Mouse (Mus musculus) olfactory bulb, adult 2 months (tissue): ENCODE measurements around the gene Dnal4.

Source experiments
- CTCF ChIP-seq: fragments of 200-500 bp; IDR thresholded peaks from 2 replicates; pipeline ENCODE4 v1.5.1; 2012; ENCODE audit warnings: low read depth, mild to moderate bottlenecking, low read length, moderate library complexity; ENCODE audit not compliant: insufficient read depth
- POLR2A ChIP-seq: fragments of 200-500 bp; IDR thresholded peaks from 2 replicates; pipeline ENCODE4 v1.6.1; 2012; ENCODE audit warnings: mild to moderate bottlenecking, low read depth, low read length, moderate library complexity; ENCODE audit not compliant: insufficient read depth

DNA sequence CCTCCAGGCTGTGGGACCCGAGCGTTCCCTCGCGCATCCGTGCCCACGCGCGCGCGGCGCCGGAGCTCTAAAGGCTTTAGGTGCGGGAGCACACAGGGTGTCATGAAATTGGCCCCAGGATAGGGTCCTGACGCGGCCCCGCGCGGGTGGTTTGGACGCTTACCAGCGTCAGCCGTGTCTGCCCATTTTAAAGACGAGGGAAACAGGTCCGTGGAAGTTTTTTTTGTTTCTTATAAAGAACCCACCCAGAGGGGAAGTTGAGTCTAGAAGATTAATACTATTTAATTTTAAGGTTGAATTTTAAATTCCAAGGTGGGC lies 35.0 kb downstream of the Dnal4 start:
- TF ChIP-seq CTCF, result no peak
- TF ChIP-seq POLR2A, result no peak
